Mouse (Mus musculus) neural tube, embryonic 14.5 days (tissue): ENCODE measurements around the gene Ltbp1. TPM values are rescaled to one million over a fixed set of nuclear protein-coding genes. Genes with fewer than 3 reads are reported as not detected.

Source experiments
- ATAC-seq: fragments of 200-750 bp; cut with Nextera tagmentation; 2 replicates; pipeline ENCODE4 v1.8.0; 2017; ENCODE audit warnings: low read depth, mild to moderate bottlenecking, moderate TSS enrichment, moderate library complexity
- H3K27ac ChIP-seq: fragments of 300-500 bp; sonication (generic); 2 replicates; pipeline ENCODE4 v1.5.1; 2014; ENCODE audit warnings: low read depth, mild to moderate bottlenecking, control low read depth, low read length, moderate library complexity, mixed read lengths
- H3K27me3 ChIP-seq: fragments of 300-500 bp; sonication (generic); 2 replicates; pipeline ENCODE4 v1.6.1; 2014; ENCODE audit warnings: low read length; ENCODE audit not compliant: control insufficient read depth, insufficient read depth
- H3K36me3 ChIP-seq: fragments of 300-500 bp; sonication (generic); 2 replicates; pipeline ENCODE4 v1.6.1; 2014; ENCODE audit warnings: low read length, mixed read lengths; ENCODE audit not compliant: control insufficient read depth, insufficient read depth
- H3K4me1 ChIP-seq: fragments of 300-500 bp; sonication (generic); 2 replicates; pipeline ENCODE4 v1.6.1; 2014; ENCODE audit warnings: low read length; ENCODE audit not compliant: control insufficient read depth, insufficient read depth
- H3K4me2 ChIP-seq: fragments of 300-500 bp; sonication (generic); 2 replicates; pipeline ENCODE4 v1.6.1; 2014; ENCODE audit warnings: mild to moderate bottlenecking, low read depth, low read length, control low read depth
- H3K4me3 ChIP-seq: fragments of 300-500 bp; sonication (generic); 2 replicates; pipeline ENCODE4 v1.5.1; 2014; ENCODE audit warnings: low read depth, low read length, control low read depth, mixed read lengths
- H3K9ac ChIP-seq: fragments of 300-500 bp; sonication (generic); replicated peaks from 2 replicates; pipeline ENCODE4 v1.6.1; 2014; ENCODE audit warnings: low read depth, mild to moderate bottlenecking, control low read depth, low read length, mixed read lengths
- H3K9me3 ChIP-seq: fragments of 300-500 bp; sonication (generic); 2 replicates; pipeline ENCODE4 v1.6.1; 2016; ENCODE audit warnings: low read length; ENCODE audit not compliant: control insufficient read depth
- WGBS: fragments of 180-500 bp; shearing (Covaris S2); extraction: QIAGEN DNeasy Blood & Tissue Kit; methylation state at CpG from one replicate; pipeline ENCODE4 v1.1.7; 2014; 5-methylcytosine and 5-hydroxymethylcytosine counted together
- polyA plus RNA-seq: library from polyadenylated mRNA; unstranded; fragments of >200 nt; fragmentation: Nextera tagmentation; extraction: Ambion mirVana; gene quantifications from 2 replicates; pipeline ENCODE4 v1.2.1, GENCODE M21; 2014

Ltbp1 gene
- polyA plus RNA-seq, 1 experiment from 2014 or later, result 2.5 TPM

DNA sequence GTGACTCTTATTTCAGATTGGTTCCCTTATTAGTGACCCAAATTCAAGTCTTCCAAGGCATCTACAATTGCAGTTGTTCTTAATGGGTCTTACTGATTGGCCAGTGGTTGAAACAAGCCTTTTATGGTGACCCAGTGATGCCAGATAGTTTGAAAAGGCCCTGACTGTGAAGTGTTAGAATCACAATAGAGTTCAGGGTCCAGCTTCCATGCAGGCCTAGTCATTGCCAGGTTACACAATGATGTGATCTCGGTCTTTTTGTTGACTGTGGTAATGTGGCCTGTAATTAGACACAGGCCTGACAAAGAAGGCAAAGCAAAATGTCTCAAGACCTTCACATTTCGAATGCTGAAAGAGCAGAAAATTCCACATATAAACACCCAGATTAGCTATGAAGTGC, 227.8 kb downstream of the Ltbp1 start:
- Histone ChIP-seq H3K4me2 (no peak overlapping the region), H3K4me1 (no peaks in the 10 kb centered on the region), H3K9me3 (no peaks in the 10 kb centered on the region), H3K36me3 (no peaks in the 10 kb centered on the region), H3K27ac (no peak overlapping the region), H3K27me3 (no peaks in the 10 kb centered on the region), H3K4me3 (no peak overlapping the region), H3K9ac (no peak overlapping the region)
- 15% methylated on average over 2 of the region's 2 CpGs for WGBS
- ATAC-seq, result no peak

- ATAC-seq, result no peak
- Histone ChIP-seq H3K36me3 (no peaks in the 10 kb centered on the region), H3K27me3 (no peaks in the 10 kb centered on the region), H3K9ac (no peak overlapping the region), H3K27ac (no peak overlapping the region), H3K4me3 (no peak overlapping the region), H3K9me3 (no peaks in the 10 kb centered on the region), H3K4me1 (no peaks in the 10 kb centered on the region), H3K4me2 (no peak overlapping the region)
- 86% methylated on average over 4 of the region's 4 CpGs for WGBS
These were observed 228.6 kb downstream of the Ltbp1 start for GRCm38 (mm10) chr17:75233923-75234322.

- ATAC-seq, result no peak
- H3K27me3 ChIP-seq, result no peaks in the 10 kb centered on the region
- H3K9me3 ChIP-seq, result no peaks in the 10 kb centered on the region
- H3K36me3 ChIP-seq, result no peaks in the 10 kb centered on the region
- no peak overlapping the region for H3K4me3 ChIP-seq
- no peak overlapping the region for H3K4me2 ChIP-seq
- H3K9ac ChIP-seq, result no peak overlapping the region
- H3K27ac ChIP-seq, result no peak overlapping the region
- 94% methylated on average over 3 of the region's 3 CpGs for WGBS
- H3K4me1 ChIP-seq, result no peaks in the 10 kb centered on the region
These were observed 230.4 kb downstream of the Ltbp1 start for GRCm38 (mm10) chr17:75235781-75236180.

- WGBS, result 90% methylated on average over 2 of the region's 2 CpGs
- H3K9me3 ChIP-seq, result no peaks in the 10 kb centered on the region
- H3K27ac ChIP-seq, result no peak overlapping the region
- no peak overlapping the region for H3K9ac ChIP-seq
- no peaks in the 10 kb centered on the region for H3K27me3 ChIP-seq
- no peak for ATAC-seq
- H3K4me2 ChIP-seq, result no peak overlapping the region
- no peak overlapping the region for H3K4me3 ChIP-seq
- no peaks in the 10 kb centered on the region for H3K36me3 ChIP-seq
- no peaks in the 10 kb centered on the region for H3K4me1 ChIP-seq
These were observed 231.2 kb downstream of the Ltbp1 start for GRCm38 (mm10) chr17:75236543-75236942.

DNA sequence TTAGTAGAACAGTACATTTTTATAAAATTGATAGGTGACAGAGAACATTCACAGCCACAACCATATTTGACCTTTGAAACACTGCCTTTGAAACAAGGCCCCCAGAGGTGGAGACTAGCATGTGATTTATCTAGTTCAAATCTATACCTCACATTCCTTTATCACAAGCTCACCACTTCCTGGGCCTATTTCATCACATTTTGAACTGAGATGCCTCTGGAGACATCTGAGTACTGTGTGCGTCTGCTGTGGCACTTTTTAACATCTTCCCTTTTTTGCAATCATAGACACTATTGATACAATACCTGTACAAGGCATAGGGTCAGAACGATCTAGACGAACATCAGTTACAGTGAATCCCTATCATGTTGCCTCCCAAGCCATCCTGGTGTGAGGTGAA, 232.1 kb downstream of the Ltbp1 start:
- 88% methylated on average over 3 of the region's 3 CpGs for WGBS
- Histone ChIP-seq H3K9me3 (no peaks in the 10 kb centered on the region), H3K27me3 (no peaks in the 10 kb centered on the region), H3K9ac (no peak overlapping the region), H3K36me3 (no peaks in the 10 kb centered on the region), H3K4me3 (no peak overlapping the region), H3K4me1 (no peaks in the 10 kb centered on the region), H3K27ac (no peak overlapping the region), H3K4me2 (no peak overlapping the region)
- ATAC-seq, result no peak

DNA sequence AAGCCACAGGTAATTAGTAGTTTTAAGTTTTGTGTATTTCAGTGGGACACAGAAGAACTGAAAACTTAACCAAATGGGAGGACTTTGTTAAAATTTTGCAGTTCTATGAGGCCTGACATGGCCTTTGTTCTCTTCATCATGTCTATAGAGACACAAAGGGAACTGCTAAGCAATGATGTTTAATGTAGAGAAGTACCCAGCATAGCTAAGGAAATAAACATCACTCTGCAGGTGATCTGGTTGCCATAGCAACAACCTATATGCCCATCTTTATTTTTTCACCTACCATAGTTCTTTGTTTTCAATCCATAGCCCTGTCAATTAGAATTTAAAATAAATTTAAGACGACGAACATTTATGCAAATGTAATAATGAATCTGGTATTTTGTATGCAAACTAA, 233.3 kb downstream of the Ltbp1 start:
- 92% methylated on average over 2 of the region's 2 CpGs for WGBS
- no peaks in the 10 kb centered on the region for H3K9me3 ChIP-seq

DNA sequence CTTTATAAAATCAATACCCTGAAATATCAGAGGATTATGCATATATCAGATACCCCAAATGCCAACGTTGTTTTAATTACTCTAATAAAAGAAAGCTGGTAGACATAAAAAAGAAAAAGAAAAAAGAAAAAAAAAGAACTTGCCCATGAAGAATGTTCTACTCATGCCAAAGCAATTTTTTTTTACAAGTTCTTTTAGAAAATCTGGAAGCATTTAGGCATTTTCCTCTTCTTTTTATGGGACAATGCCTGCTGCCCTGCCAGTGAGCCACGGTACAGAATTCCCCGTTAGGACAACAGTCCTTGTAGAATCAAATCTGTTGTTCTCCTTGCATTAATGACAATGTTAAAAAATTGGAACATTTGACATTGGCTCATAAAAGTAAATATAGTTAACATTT, 234.2 kb downstream of the Ltbp1 start:
- Histone ChIP-seq H3K9ac (no peak overlapping the region), H3K4me1 (no peaks in the 10 kb centered on the region), H3K27me3 (no peaks in the 10 kb centered on the region), H3K4me2 (no peak overlapping the region), H3K4me3 (no peak overlapping the region), H3K27ac (no peak overlapping the region), H3K36me3 (no peaks in the 10 kb centered on the region), H3K9me3 (no peaks in the 10 kb centered on the region)
- no peak for ATAC-seq
- 86% methylated on average over 3 of the region's 3 CpGs for WGBS

More for the DNA sequence above, 233.3 kb downstream of the Ltbp1 start:
- ATAC-seq, result no peak
- Histone ChIP-seq H3K4me1 (no peaks in the 10 kb centered on the region), H3K4me3 (no peak overlapping the region), H3K4me2 (no peak overlapping the region), H3K9ac (no peak overlapping the region), H3K27me3 (no peaks in the 10 kb centered on the region), H3K36me3 (no peaks in the 10 kb centered on the region), H3K27ac (no peak overlapping the region)

GRCm38 (mm10) chr17:75242086-75242485, 236.7 kb downstream of the Ltbp1 start:
- Histone ChIP-seq H3K4me1 (no peaks in the 10 kb centered on the region), H3K27me3 (no peaks in the 10 kb centered on the region), H3K36me3 (no peaks in the 10 kb centered on the region), H3K4me2 (no peak overlapping the region), H3K9ac (no peak overlapping the region), H3K4me3 (no peak overlapping the region), H3K27ac (no peak overlapping the region), H3K9me3 (no peaks in the 10 kb centered on the region)
- 92% methylated on average over 1 of the region's 1 CpGs for WGBS
- ATAC-seq, result no peak

DNA sequence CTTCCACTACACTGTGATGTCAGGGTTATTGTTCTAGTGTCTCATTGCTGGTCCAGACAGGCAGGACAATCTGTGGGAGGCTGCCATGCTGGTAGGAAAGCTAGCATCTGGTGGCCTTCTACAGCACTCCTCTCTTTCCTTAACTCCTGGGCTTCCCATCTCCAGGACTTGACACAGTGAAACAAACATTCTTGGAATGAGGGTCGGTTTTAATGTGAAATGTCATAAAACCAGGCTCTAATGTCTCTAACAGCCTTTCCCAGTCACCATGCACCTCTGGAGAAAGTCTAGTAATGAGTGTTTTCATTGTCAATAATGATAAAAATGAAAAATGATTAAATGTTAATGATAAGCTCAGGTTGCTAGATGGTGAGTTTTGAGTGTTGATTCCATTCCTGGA, 237.9 kb downstream of the Ltbp1 start:
- Histone ChIP-seq H3K9me3 (no peaks in the 10 kb centered on the region), H3K27me3 (no peaks in the 10 kb centered on the region), H3K4me2 (no peak overlapping the region), H3K4me1 (no peaks in the 10 kb centered on the region), H3K36me3 (no peaks in the 10 kb centered on the region), H3K9ac (no peak overlapping the region), H3K27ac (no peak overlapping the region), H3K4me3 (no peak overlapping the region)
- 77% methylated on average over 1 of the region's 1 CpGs for WGBS
- ATAC-seq, result no peak

DNA sequence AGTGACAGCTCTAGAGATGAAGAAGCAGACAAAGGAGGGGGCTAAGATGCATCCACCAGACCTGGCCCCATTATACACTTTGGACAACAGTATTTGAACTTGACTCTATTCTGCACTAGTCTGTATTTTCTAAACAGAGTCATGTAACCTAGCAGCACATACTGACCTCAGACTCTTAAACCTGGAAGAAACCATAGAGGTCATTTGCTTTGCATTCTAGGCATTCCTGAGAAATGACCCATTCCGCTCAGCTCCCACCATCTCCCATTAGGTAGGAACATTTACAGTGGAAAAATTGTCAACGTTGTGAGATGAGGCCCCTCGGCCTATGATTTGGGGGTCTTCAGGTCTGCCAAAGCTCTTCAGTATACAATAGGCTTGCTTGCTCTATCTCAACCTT, 238.8 kb downstream of the Ltbp1 start:
- no peaks in the 10 kb centered on the region for H3K9me3 ChIP-seq
- 91% methylated on average over 3 of the region's 3 CpGs for WGBS
- H3K4me2 ChIP-seq, result no peak overlapping the region
- ATAC-seq, result no peak
- no peaks in the 10 kb centered on the region for H3K27me3 ChIP-seq
- H3K4me3 ChIP-seq, result no peak overlapping the region
- no peaks in the 10 kb centered on the region for H3K4me1 ChIP-seq
- H3K36me3 ChIP-seq, result no peaks in the 10 kb centered on the region
- H3K27ac ChIP-seq, result no peak overlapping the region
- no peak overlapping the region for H3K9ac ChIP-seq
